Mouse (Mus musculus) lung, embryonic 15.5 days (tissue): Measurements from ENCODE around the gene Capns1. TPM values are rescaled to one million over a fixed set of nuclear protein-coding genes. Genes with fewer than 3 reads are reported as not detected.

Experiments
- ATAC-seq: fragments of 200-750 bp; cut with Nextera tagmentation; 2 replicates; pipeline ENCODE4 v1.8.0; 2017; ENCODE audit warnings: moderate number of reproducible peaks, borderline replicate concordance; ENCODE audit not compliant: low FRiP score, low TSS enrichment; ENCODE audit errors: extremely low read depth
- H3K27ac ChIP-seq: fragments of 300-500 bp; sonication (generic); 2 replicates; pipeline ENCODE4 v1.5.1; 2015; ENCODE audit warnings: moderate library complexity, mild to moderate bottlenecking, inconsistent platforms
- H3K27me3 ChIP-seq: fragments of 300-500 bp; sonication (generic); 2 replicates; pipeline ENCODE4 v1.6.1; 2015; ENCODE audit warnings: inconsistent platforms
- H3K36me3 ChIP-seq: fragments of 300-500 bp; sonication (generic); 2 replicates; pipeline ENCODE4 v1.6.1; 2015; ENCODE audit warnings: inconsistent platforms
- H3K4me1 ChIP-seq: fragments of 300-500 bp; sonication (generic); 2 replicates; pipeline ENCODE4 v1.6.1; 2015; ENCODE audit warnings: inconsistent platforms
- H3K4me2 ChIP-seq: fragments of 300-500 bp; sonication (generic); 2 replicates; pipeline ENCODE4 v1.6.1; 2015; ENCODE audit warnings: inconsistent platforms, mild to moderate bottlenecking, moderate library complexity
- H3K4me3 ChIP-seq: fragments of 300-500 bp; sonication (generic); 2 replicates; pipeline ENCODE4 v1.5.1; 2015; ENCODE audit warnings: mild to moderate bottlenecking, inconsistent platforms
- H3K9ac ChIP-seq: fragments of 300-500 bp; sonication (generic); 2 replicates; pipeline ENCODE4 v1.6.1; 2015; ENCODE audit warnings: inconsistent platforms
- H3K9me3 ChIP-seq: fragments of 300-500 bp; sonication (generic); 2 replicates; pipeline ENCODE4 v1.6.1; 2016; ENCODE audit warnings: inconsistent platforms
- WGBS: fragments of 180-500 bp; shearing (Covaris S2); methylation state at CpG from one replicate; pipeline ENCODE4 v1.1.7; 2015; 5-methylcytosine and 5-hydroxymethylcytosine counted together
- polyA plus RNA-seq: library from polyadenylated mRNA; unstranded; fragments of >200 nt; fragmentation: Nextera tagmentation; extraction: Ambion mirVana; gene quantifications from 2 replicates; pipeline ENCODE4 v1.2.1, GENCODE M21; 2015

Gene Capns1
- polyA plus RNA-seq, 1 experiment from 2014 or later = 104 TPM

- Histone ChIP-seq H3K36me3 (peaks cover 26% of the 10 kb centered on the region), H3K4me2 (peak overlapping the region; percentile 78), H3K9ac (peak overlapping the region; percentile 89), H3K27me3 (no peaks in the 10 kb centered on the region), H3K4me1 (peaks cover 22% of the 10 kb centered on the region), H3K4me3 (peak overlapping the region; percentile 80), H3K27ac (peak overlapping the region; percentile 87), H3K9me3 (peaks cover 8% of the 10 kb centered on the region; the same call in 1 of the 2 replicates)
- under 1% methylated on average over 21 of the region's 21 CpGs for WGBS
- ATAC-seq = peak; percentile 24; the same call in 1 of the 2 replicates
Observed at GRCm38 (mm10) chr7:30168914-30169582, 29.6 kb downstream of the Capns1 start.

GRCm38 (mm10) chr7:30164745-30165144 lies 33.9 kb downstream of the Capns1 start:
- no peak overlapping the region for H3K4me3 ChIP-seq
- H3K27ac ChIP-seq = no peak overlapping the region
- peaks cover 13% of the 10 kb centered on the region for H3K4me1 ChIP-seq
- no peak overlapping the region for H3K9ac ChIP-seq
- no peaks in the 10 kb centered on the region for H3K27me3 ChIP-seq
- H3K36me3 ChIP-seq = peaks cover 67% of the 10 kb centered on the region
- peaks cover 42% of the 10 kb centered on the region for H3K9me3 ChIP-seq
- WGBS = 97% methylated on average over 2 of the region's 2 CpGs
- ATAC-seq = no peak
- no peak overlapping the region for H3K4me2 ChIP-seq

GRCm38 (mm10) chr7:30163113-30163512 lies 35.5 kb downstream of the Capns1 start:
- Histone ChIP-seq H3K4me3 (no peak overlapping the region), H3K27ac (no peak overlapping the region), H3K36me3 (peaks cover 84% of the 10 kb centered on the region), H3K4me2 (no peak overlapping the region), H3K4me1 (peaks cover 10% of the 10 kb centered on the region), H3K9ac (no peak overlapping the region), H3K9me3 (peaks cover 54% of the 10 kb centered on the region), H3K27me3 (no peaks in the 10 kb centered on the region)
- WGBS = 97% methylated on average over 5 of the region's 5 CpGs
- no peak for ATAC-seq

GRCm38 (mm10) chr7:30155507-30155906 lies 43.1 kb downstream of the Capns1 start:
- Histone ChIP-seq H3K4me3 (no peak overlapping the region), H3K4me1 (no peaks in the 10 kb centered on the region), H3K27ac (no peak overlapping the region), H3K27me3 (no peaks in the 10 kb centered on the region), H3K9ac (no peak overlapping the region), H3K9me3 (peaks cover 57% of the 10 kb centered on the region), H3K4me2 (no peak overlapping the region), H3K36me3 (peaks cover 71% of the 10 kb centered on the region)
- ATAC-seq = no peak
- WGBS = 91% methylated on average over 3 of the region's 3 CpGs

- Histone ChIP-seq H3K9me3 (peaks cover 52% of the 10 kb centered on the region), H3K4me1 (no peaks in the 10 kb centered on the region), H3K4me2 (no peak overlapping the region), H3K27me3 (no peaks in the 10 kb centered on the region), H3K4me3 (no peak overlapping the region), H3K9ac (no peak overlapping the region), H3K36me3 (peaks cover 67% of the 10 kb centered on the region), H3K27ac (no peak overlapping the region)
- WGBS = 88% methylated on average over 1 of the region's 1 CpGs
- no peak for ATAC-seq
Observed at GRCm38 (mm10) chr7:30154040-30154439, 44.6 kb downstream of the Capns1 start.

GRCm38 (mm10) chr7:30147011-30147410 lies 51.6 kb downstream of the Capns1 start:
- Histone ChIP-seq H3K4me3 (no peak overlapping the region), H3K9ac (no peak overlapping the region), H3K27ac (no peak overlapping the region), H3K4me2 (no peak overlapping the region), H3K27me3 (no peaks in the 10 kb centered on the region), H3K4me1 (no peaks in the 10 kb centered on the region), H3K36me3 (peaks cover 32% of the 10 kb centered on the region), H3K9me3 (peaks cover 16% of the 10 kb centered on the region)
- WGBS = 91% methylated on average over 5 of the region's 5 CpGs
- ATAC-seq = no peak

GRCm38 (mm10) chr7:30143555-30144209 lies 54.9 kb downstream of the Capns1 start:
- peak; percentile 93 for ATAC-seq
- peak overlapping the region; percentile 72 for H3K4me2 ChIP-seq
- H3K27ac ChIP-seq = peak overlapping the region; percentile 87
- no peaks in the 10 kb centered on the region for H3K27me3 ChIP-seq
- peak overlapping the region; percentile 59 for H3K9ac ChIP-seq
- H3K9me3 ChIP-seq = no peaks in the 10 kb centered on the region
- no peaks in the 10 kb centered on the region for H3K4me1 ChIP-seq
- WGBS = 2% methylated on average over 35 of the region's 35 CpGs
- H3K36me3 ChIP-seq = peaks cover 14% of the 10 kb centered on the region; the same call in 1 of the 2 replicates
- H3K4me3 ChIP-seq = peak overlapping the region; percentile 60

GRCm38 (mm10) chr7:30143170-30143554 lies 55.4 kb downstream of the Capns1 start:
- Histone ChIP-seq H3K9me3 (no peaks in the 10 kb centered on the region), H3K4me1 (no peaks in the 10 kb centered on the region), H3K36me3 (peaks cover 13% of the 10 kb centered on the region; the same call in 1 of the 2 replicates), H3K27me3 (no peaks in the 10 kb centered on the region), H3K27ac (0 out of 2 replicates have a peak overlapping the region, but pooled peaks have one; percentile 87), H3K4me2 (peak overlapping the region; percentile 72), H3K4me3 (peak overlapping the region; percentile 60), H3K9ac (peak overlapping the region; percentile 59)
- ATAC-seq = peak; percentile 25; the same call in 1 of the 2 replicates
- WGBS = 11% methylated on average over 8 of the region's 8 CpGs

Other genes starting within 250 kb of the Capns1 start
- gene Zfp74, start 244.7 kb downstream of the Capns1 start, polyA plus RNA-seq = 11.0 and 14.2 TPM in 2 replicates
- 14.9 and 15.4 TPM in 2 replicates for gene Zfp568, start 214.9 kb downstream of the Capns1 start, polyA plus RNA-seq
- gene Zfp14, start 147.4 kb downstream of the Capns1 start, polyA plus RNA-seq = 3.2 and 3.5 TPM in 2 replicates
- gene Zfp82, start 125.9 kb downstream of the Capns1 start, polyA plus RNA-seq = 5.3 and 7.6 TPM in 2 replicates
- 0.81 and 1.1 TPM in 2 replicates for gene Gm26920, start 108.4 kb downstream of the Capns1 start, polyA plus RNA-seq
- gene Zfp566, start 108.3 kb downstream of the Capns1 start, polyA plus RNA-seq = 8.1 and 8.3 TPM in 2 replicates
- gene Zfp260, start 104.0 kb downstream of the Capns1 start, polyA plus RNA-seq = 107 and 113 TPM in 2 replicates
- gene Zfp382, start 76.9 kb downstream of the Capns1 start, polyA plus RNA-seq = 12.5 and 13.5 TPM in 2 replicates
- 16.6 and 18.4 TPM in 2 replicates for gene Zfp146, start 29.1 kb downstream of the Capns1 start, polyA plus RNA-seq
- gene Cox7a1, start 14.7 kb downstream of the Capns1 start, polyA plus RNA-seq = 17.7 and 18.9 TPM in 2 replicates
- 148 and 156 TPM in 2 replicates for gene Polr2i, start 33.1 kb upstream of the Capns1 start, polyA plus RNA-seq
- gene Tbcb, start 33.5 kb upstream of the Capns1 start, polyA plus RNA-seq = 168 and 180 TPM in 2 replicates
- not detected in 2 replicates for gene Ovol3, start 36.9 kb upstream of the Capns1 start, polyA plus RNA-seq
- gene Thap8, start 81.3 kb upstream of the Capns1 start, polyA plus RNA-seq = 0.50 and 0.64 TPM in 2 replicates
- gene Wdr62, start 81.6 kb upstream of the Capns1 start, polyA plus RNA-seq = 10.7 and 11.5 TPM in 2 replicates
- gene Clip3, start 92.9 kb upstream of the Capns1 start, polyA plus RNA-seq = 18.6 and 18.8 TPM in 2 replicates
- gene Alkbh6, start 109.9 kb upstream of the Capns1 start, polyA plus RNA-seq = 76.6 and 78.7 TPM in 2 replicates
- gene Syne4, start 116.0 kb upstream of the Capns1 start, polyA plus RNA-seq = 25.1 and 29.5 TPM in 2 replicates
- gene E130208F15Rik, start 122.9 kb upstream of the Capns1 start, polyA plus RNA-seq = 1.9 TPM in 1 of 2 replicates, not detected in the other
- gene Sdhaf1, start 125.1 kb upstream of the Capns1 start, polyA plus RNA-seq = 18.2 and 19.5 TPM in 2 replicates
- gene Lrfn3, start 164.0 kb upstream of the Capns1 start, polyA plus RNA-seq = 4.2 TPM in 2 replicates
- gene Tyrobp, start 214.9 kb upstream of the Capns1 start, polyA plus RNA-seq = 50.8 and 56.1 TPM in 2 replicates
- 0.70 and 2.3 TPM in 2 replicates for gene Hcst, start 221.0 kb upstream of the Capns1 start, polyA plus RNA-seq
- 1.5 and 2.1 TPM in 2 replicates for gene Nfkbid, start 222.9 kb upstream of the Capns1 start, polyA plus RNA-seq
- 23.9 and 24.4 TPM in 2 replicates for gene Aplp1, start 246.7 kb upstream of the Capns1 start, polyA plus RNA-seq